In genomic region chr7:67619836-67620235, GRCm38 (mm10) we compare ENCODE assay signal across 13 mouse cellular contexts. TPM values are rescaled to one million over a fixed set of nuclear protein-coding genes. Genes with fewer than 3 reads are reported as not detected.
DNase-seq lines count a peak whose midpoint lies in the region; ATAC-seq and TF ChIP-seq lines count a peak whose summit lies in the region.
"Had no signal": no experiment of that assay in that cellular context is flagged by ENCODE, and none has a peak within 500 bp of the region (broad histone marks: within the 10 kb centered on the region; RNA-seq: fewer than 3 reads in every experiment).

No protein-coding gene starts in this region.

- H3K4me3 ChIP-seq in heart, adult 2 months, result no peak overlapping the region
- no peak overlapping the region for H3K4me3 ChIP-seq in midbrain, embryonic 14.5 days (replicated peaks; ENCODE audit: low read depth, low read length)
- H3K4me3 ChIP-seq in midbrain, embryonic 11.5 days (ENCODE audit: low read depth, low read length), result no peak overlapping the region
- H3K4me3 ChIP-seq: forebrain, embryonic 15.5 days; liver, embryonic 15.5 days; midbrain, embryonic 13.5 days had no signal

- no peak overlapping the region for H3K27ac ChIP-seq in heart, adult 2 months
- no peak overlapping the region for H3K27ac ChIP-seq in midbrain, embryonic 14.5 days (replicated peaks; ENCODE audit: low read depth, low read length)
- no peak overlapping the region for H3K27ac ChIP-seq in midbrain, embryonic 11.5 days (ENCODE audit: low read depth, low read length)
- H3K27ac ChIP-seq: forebrain, embryonic 15.5 days; liver, embryonic 15.5 days; midbrain, embryonic 13.5 days had no signal

- H3K27me3 ChIP-seq in heart, adult 2 months (ENCODE audit: control insufficient read depth, insufficient read depth, low read length), result no peaks in the 10 kb centered on the region
- no peaks in the 10 kb centered on the region for H3K27me3 ChIP-seq in midbrain, embryonic 14.5 days (ENCODE audit: control insufficient read depth, insufficient read depth, low read length)
- no peaks in the 10 kb centered on the region for H3K27me3 ChIP-seq in midbrain, embryonic 11.5 days (ENCODE audit: control insufficient read depth, insufficient read depth, low read length)
- H3K27me3 ChIP-seq: forebrain, embryonic 15.5 days; liver, embryonic 15.5 days; midbrain, embryonic 13.5 days had no signal

- 48% methylated on average over 4 of the region's 4 CpGs for WGBS in heart, adult 2 months
- 88% methylated on average over 4 of the region's 4 CpGs for WGBS in midbrain, embryonic 14.5 days
- 84% methylated on average over 4 of the region's 4 CpGs for WGBS in midbrain, embryonic 11.5 days

- no peak overlapping the region for H3K4me2 ChIP-seq in midbrain, embryonic 14.5 days (ENCODE audit: low read length)
- no peak overlapping the region for H3K4me2 ChIP-seq in midbrain, embryonic 11.5 days
- H3K4me2 ChIP-seq: forebrain, embryonic 15.5 days; liver, embryonic 15.5 days; midbrain, embryonic 13.5 days had no signal

- peaks cover 19% of the 10 kb centered on the region for H3K4me1 ChIP-seq in heart, adult 2 months (ENCODE audit: control insufficient read depth, insufficient read depth, low read length)
- no peaks in the 10 kb centered on the region for H3K4me1 ChIP-seq in midbrain, embryonic 14.5 days (ENCODE audit: control insufficient read depth, insufficient read depth, low read length)
- H3K4me1 ChIP-seq in midbrain, embryonic 11.5 days (ENCODE audit: control insufficient read depth, insufficient read depth, low read length), result no peaks in the 10 kb centered on the region
- H3K4me1 ChIP-seq: forebrain, embryonic 15.5 days; liver, embryonic 15.5 days; midbrain, embryonic 13.5 days had no signal

- no peaks in the 10 kb centered on the region for H3K79me2 ChIP-seq in heart, adult 2 months (replicated peaks; ENCODE audit: control insufficient read depth, insufficient read depth, low read length)

- TF ChIP-seq CTCF in heart, adult 2 months (IDR thresholded peaks at IDR 0.05), result peak; percentile 67

- TF ChIP-seq EP300 in heart, adult 2 months (IDR thresholded peaks at IDR 0.05; ENCODE audit: insufficient read depth, low read depth, low read length), result no peak

- intact Hi-C loops in heart, adult 2 months (cut with DNase I), result loop anchor here (5.0 to 10.0 kb wide), 3 partner anchors 153 to 485 kb away; partner anchors contain the start of gene Mef2a
- intact Hi-C loops in heart, postnatal 14 days (cut with DNase I), result loop anchor here (5.0 kb wide), 2 partner anchors 58 to 158 kb away; no protein-coding TSS in a partner anchor
- intact Hi-C loops in left cerebral cortex, postnatal 4 days (cut with DNase I), result loop anchor here (5.0 kb wide), 1 partner anchor 248 kb away; the partner anchor contains the start of gene Mef2a

- TF ChIP-seq POLR2A in heart, adult 2 months (IDR thresholded peaks at IDR 0.05; ENCODE audit: insufficient read depth, low read depth, low read length), result no peak

- H3K36me3 ChIP-seq in heart, adult 2 months (ENCODE audit: control insufficient read depth, insufficient read depth, low read length), result peaks cover 16% of the 10 kb centered on the region
- H3K36me3 ChIP-seq in midbrain, embryonic 14.5 days (ENCODE audit: control insufficient read depth, insufficient read depth, low read length), result 0 out of 2 replicates have a peak, but pooled peaks cover 4% of the 10 kb centered on the region
- no peaks in the 10 kb centered on the region for H3K36me3 ChIP-seq in midbrain, embryonic 11.5 days (ENCODE audit: control insufficient read depth, insufficient read depth, low read length)
- H3K36me3 ChIP-seq: forebrain, embryonic 15.5 days; liver, embryonic 15.5 days; midbrain, embryonic 13.5 days had no signal

- no peak overlapping the region for H3K9ac ChIP-seq in heart, adult 2 months (ENCODE audit: low read depth, low read length)
- no peak overlapping the region for H3K9ac ChIP-seq in midbrain, embryonic 14.5 days (replicated peaks; ENCODE audit: low read length)
- H3K9ac ChIP-seq in midbrain, embryonic 11.5 days (ENCODE audit: low read length), result no peak overlapping the region
- H3K9ac ChIP-seq: forebrain, embryonic 15.5 days; liver, embryonic 15.5 days; midbrain, embryonic 13.5 days had no signal

- no peak for ATAC-seq in midbrain, embryonic 14.5 days (ENCODE audit: low FRiP score, low TSS enrichment)
- no peak for ATAC-seq in midbrain, embryonic 11.5 days (ENCODE audit: low FRiP score)
- no peak for ATAC-seq in inflammation-experienced regulatory T-cells, adult 6 months
- ATAC-seq: forebrain, embryonic 15.5 days; midbrain, embryonic 13.5 days had no signal

- H3K9me3 ChIP-seq in midbrain, embryonic 14.5 days (ENCODE audit: control insufficient read depth, low read length), result no peaks in the 10 kb centered on the region
- H3K9me3 ChIP-seq in midbrain, embryonic 11.5 days (ENCODE audit: control insufficient read depth, low read length), result no peaks in the 10 kb centered on the region
- H3K9me3 ChIP-seq: forebrain, embryonic 15.5 days; liver, embryonic 15.5 days; midbrain, embryonic 13.5 days had no signal

- no peak for DNase-seq in heart, adult 2 months
- no peak for DNase-seq in heart, postnatal 14 days
- DNase-seq in midbrain, embryonic 14.5 days, result peak; percentile 61
- no peak for DNase-seq in midbrain, embryonic 11.5 days (ENCODE audit: low spot score, missing footprints)
- peak; percentile 64 for DNase-seq in NIH3T3 (ENCODE audit: low read depth)
- peak; percentile 17 for DNase-seq in left cerebral cortex, postnatal 4 days
- DNase-seq in right cerebral cortex, postnatal 4 days, result no peak
- DNase-seq: cerebellum, adult 11-12 months; thymus, postnatal 25 days had no signal

RNA-seq across cellular contexts. Expression of gene Lrrc28, which starts 25.2 kb away (rescaled TPM):
- 10 to 100 TPM; 14.1 to 16.4 TPM for total RNA-seq in heart, adult 2 months (2021)
- polyA plus RNA-seq in heart, adult 2 months (2012; rRNA removed), result 20.5 and 24.2 TPM in 2 replicates
- total RNA-seq in heart, postnatal 14 days (2021), result 10 to 100 TPM; 15.5 TPM
- polyA plus RNA-seq in midbrain, embryonic 14.5 days (2014; fragmentation: Nextera tagmentation; extraction: Ambion mirVana), result 27.7 and 39.7 TPM in 2 replicates
- 22.1 and 23.6 TPM in 2 replicates for polyA plus RNA-seq in midbrain, embryonic 11.5 days (2014; fragmentation: Nextera tagmentation; extraction: Ambion mirVana)
- 10 to 100 TPM; 32.8 to 35.8 TPM for total RNA-seq in left cerebral cortex, postnatal 4 days (2021)
- polyA plus RNA-seq in inflammation-experienced regulatory T-cells, adult 6 months (2017; shearing (Covaris generic)), result 10 to 100 TPM; 13.5 to 21.1 (median 19.5) TPM

RNA-seq across cellular contexts. Expression of gene Ttc23, which starts 27.4 kb away (rescaled TPM):
- total RNA-seq in heart, adult 2 months (2021), result 10 to 100 TPM; 18.6 to 20.7 TPM
- 3.6 and 8.7 TPM in 2 replicates for polyA plus RNA-seq in heart, adult 2 months (2012; rRNA removed)
- total RNA-seq in heart, postnatal 14 days (2021), result 10 to 100 TPM; 21.9 to 22.0 TPM
- polyA plus RNA-seq in midbrain, embryonic 14.5 days (2014; fragmentation: Nextera tagmentation; extraction: Ambion mirVana), result 5.7 and 12.8 TPM in 2 replicates
- 36.9 and 37.9 TPM in 2 replicates for polyA plus RNA-seq in midbrain, embryonic 11.5 days (2014; fragmentation: Nextera tagmentation; extraction: Ambion mirVana)
- total RNA-seq in left cerebral cortex, postnatal 4 days (2021), result 1 to 10 TPM; 8.7 to 9.6 TPM
- polyA plus RNA-seq in inflammation-experienced regulatory T-cells, adult 6 months (2017; shearing (Covaris generic)), result 1 to 10 TPM in 1 of 3 experiments, under 1 TPM in 2; 0.42 to 1.8 (median 0.64) TPM

Comparison
In these comparisons a context has a peak if more than half of its experiments do, and no peak if none do; other contexts are left out.
1. DNase-seq: peak in midbrain, embryonic 14.5 days (single experiment), NIH3T3 (single experiment) and left cerebral cortex, postnatal 4 days (single experiment); none in heart, adult 2 months (0 of 2), heart, postnatal 14 days (0 of 2), midbrain, embryonic 11.5 days (single experiment) and right cerebral cortex, postnatal 4 days (single experiment).